In the genomic region with DNA sequence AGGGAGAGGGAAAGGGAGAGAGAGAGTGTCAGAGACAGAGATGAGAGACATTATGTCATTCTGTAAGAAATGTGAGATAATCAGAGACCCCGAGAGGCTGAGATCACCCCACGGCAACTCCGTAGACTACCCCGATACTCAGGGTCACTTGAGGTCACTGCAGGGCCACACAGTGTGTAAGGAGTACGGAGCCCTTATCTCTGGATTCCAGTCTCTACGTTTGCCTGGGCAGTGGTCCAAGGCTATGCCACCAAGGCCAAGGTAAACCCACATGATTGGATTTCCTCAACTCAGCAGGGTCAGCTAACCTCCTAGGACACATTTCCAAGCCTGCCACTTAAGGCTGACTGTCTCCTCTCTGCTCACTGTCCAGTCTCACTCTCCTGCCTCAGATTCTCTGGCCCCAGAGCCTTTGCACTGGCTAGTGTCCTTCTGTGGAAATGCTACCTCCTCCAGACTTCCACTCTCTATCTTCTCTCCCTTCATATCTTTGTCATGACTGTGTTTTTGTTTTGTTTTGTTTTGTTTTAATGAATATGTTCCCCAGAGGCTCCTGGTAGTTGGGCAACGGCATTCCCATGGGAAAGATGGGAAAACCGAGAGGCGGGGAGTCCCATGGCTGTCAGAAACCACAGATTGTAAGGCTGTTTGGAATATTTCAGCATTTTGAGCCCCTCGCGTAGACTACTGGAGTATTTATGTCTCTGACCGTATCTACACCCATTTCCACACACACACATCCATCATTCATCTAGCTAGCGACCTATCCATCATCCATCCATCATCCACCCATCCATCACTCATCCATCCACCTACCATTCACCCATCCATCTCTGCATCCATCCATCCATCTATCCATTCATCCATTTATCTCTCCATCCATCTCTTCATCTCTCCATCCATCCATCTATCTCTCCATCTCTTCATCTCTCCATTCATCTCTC, we compare ENCODE assay signal across 14 mouse cellular contexts. TPM values are rescaled to one million over a fixed set of nuclear protein-coding genes. Genes with fewer than 3 reads are reported as not detected.
DNase-seq lines count a peak whose midpoint lies in the region; ATAC-seq and TF ChIP-seq lines count a peak whose summit lies in the region.
"Had no signal": no experiment of that assay in that cellular context is flagged by ENCODE, and none has a peak within 500 bp of the region (broad histone marks: within the 10 kb centered on the region; RNA-seq: fewer than 3 reads in every experiment).

No protein-coding gene starts in this region.

- peak; percentile 79; the same call in 1 of the 2 replicates for TF ChIP-seq EP300 in heart, adult 2 months (IDR thresholded peaks at IDR 0.05; ENCODE audit: insufficient read depth, low read depth, low read length)

- H3K27ac ChIP-seq in heart, adult 2 months = peak overlapping the region; percentile 69
- 0 out of 2 replicates have a peak overlapping the region, but pooled peaks have one; percentile 12 for H3K27ac ChIP-seq in testis, adult 2 months (ENCODE audit: control insufficient read depth, insufficient read depth, low read depth, low read length)
- H3K27ac ChIP-seq in midbrain, postnatal 0 days (ENCODE audit: low read depth, low read length) = no peak overlapping the region
- no peak overlapping the region for H3K27ac ChIP-seq in hindbrain, embryonic 10.5 days
- H3K27ac ChIP-seq: neural tube, embryonic 12.5 days had no signal

- TF ChIP-seq POLR2A in heart, adult 2 months (IDR thresholded peaks at IDR 0.05; ENCODE audit: insufficient read depth, low read depth, low read length) = no peak
- TF ChIP-seq POLR2A in testis, adult 2 months (IDR thresholded peaks at IDR 0.05; ENCODE audit: control insufficient read depth, low read depth, low read length) = 0 out of 2 replicates have a peak, but pooled peaks have one; percentile 15

- no peaks in the 10 kb centered on the region for H3K9me3 ChIP-seq in megakaryocyte, embryonic 14.5 days
- no peaks in the 10 kb centered on the region for H3K9me3 ChIP-seq in midbrain, postnatal 0 days (ENCODE audit: low read length)
- H3K9me3 ChIP-seq in hindbrain, embryonic 10.5 days = no peaks in the 10 kb centered on the region
- H3K9me3 ChIP-seq: limb, embryonic 13.5 days; neural tube, embryonic 12.5 days had no signal

- H3K27me3 ChIP-seq in megakaryocyte, embryonic 14.5 days (replicated peaks) = no peaks in the 10 kb centered on the region
- H3K27me3 ChIP-seq in heart, adult 2 months (ENCODE audit: control insufficient read depth, insufficient read depth, low read length) = no peaks in the 10 kb centered on the region
- no peaks in the 10 kb centered on the region for H3K27me3 ChIP-seq in testis, adult 2 months (ENCODE audit: control insufficient read depth, insufficient read depth, low read length)
- H3K27me3 ChIP-seq in midbrain, postnatal 0 days (ENCODE audit: insufficient read depth, low read length) = no peaks in the 10 kb centered on the region
- no peaks in the 10 kb centered on the region for H3K27me3 ChIP-seq in hindbrain, embryonic 10.5 days (ENCODE audit: insufficient read depth, poor library complexity, severe bottlenecking)
- H3K27me3 ChIP-seq: neural tube, embryonic 12.5 days had no signal

- H3K4me1 ChIP-seq in megakaryocyte, embryonic 14.5 days = peaks cover 99% of the 10 kb centered on the region
- peaks cover 49% of the 10 kb centered on the region for H3K4me1 ChIP-seq in heart, adult 2 months (ENCODE audit: control insufficient read depth, insufficient read depth, low read length)
- peaks cover 8% of the 10 kb centered on the region for H3K4me1 ChIP-seq in testis, adult 2 months (ENCODE audit: control insufficient read depth, insufficient read depth, low read length)
- H3K4me1 ChIP-seq in midbrain, postnatal 0 days (ENCODE audit: insufficient read depth, low read length) = no peaks in the 10 kb centered on the region
- peaks cover 78% of the 10 kb centered on the region for H3K4me1 ChIP-seq in hindbrain, embryonic 10.5 days (replicated peaks)

- H3K4me3 ChIP-seq in megakaryocyte, embryonic 14.5 days (replicated peaks) = peak overlapping the region; percentile 13
- no peak overlapping the region for H3K4me3 ChIP-seq in heart, adult 2 months
- no peak overlapping the region for H3K4me3 ChIP-seq in testis, adult 2 months (ENCODE audit: control insufficient read depth, low read depth, low read length)
- no peak overlapping the region for H3K4me3 ChIP-seq in midbrain, postnatal 0 days (ENCODE audit: low read depth, low read length)
- no peak overlapping the region for H3K4me3 ChIP-seq in hindbrain, embryonic 10.5 days
- H3K4me3 ChIP-seq: limb, embryonic 13.5 days; neural tube, embryonic 12.5 days had no signal

- TF ChIP-seq CTCF in heart, adult 2 months (IDR thresholded peaks at IDR 0.05) = no peak
- TF ChIP-seq CTCF in testis, adult 2 months (IDR thresholded peaks at IDR 0.05; ENCODE audit: control insufficient read depth, insufficient read depth, insufficient replicate concordance, low read depth, low read length) = no peak
- TF ChIP-seq CTCF in midbrain, postnatal 0 days (IDR thresholded peaks at IDR 0.05) = no peak

- H3K9ac ChIP-seq in heart, adult 2 months (ENCODE audit: low read depth, low read length) = no peak overlapping the region
- no peak overlapping the region for H3K9ac ChIP-seq in midbrain, postnatal 0 days (replicated peaks; ENCODE audit: low read length, poor library complexity, severe bottlenecking)
- H3K9ac ChIP-seq: limb, embryonic 13.5 days; neural tube, embryonic 12.5 days had no signal

- peaks cover 3% of the 10 kb centered on the region for H3K79me2 ChIP-seq in heart, adult 2 months (replicated peaks; ENCODE audit: control insufficient read depth, insufficient read depth, low read length)

- no peak overlapping the region for H3K4me2 ChIP-seq in midbrain, postnatal 0 days (ENCODE audit: low read depth, low read length, poor library complexity, severe bottlenecking)
- H3K4me2 ChIP-seq: limb, embryonic 13.5 days; neural tube, embryonic 12.5 days had no signal

- no peak for ATAC-seq in megakaryocyte, adult 5-6 weeks (ENCODE audit: poor library complexity, severe bottlenecking)
- ATAC-seq in midbrain, postnatal 0 days (ENCODE audit: low FRiP score) = no peak

- WGBS in heart, adult 2 months = 38% methylated on average over 13 of the region's 13 CpGs
- WGBS in midbrain, postnatal 0 days = 81% methylated on average over 13 of the region's 13 CpGs
- 89% methylated on average over 13 of the region's 13 CpGs for WGBS in hindbrain, embryonic 10.5 days

- H3K36me3 ChIP-seq in megakaryocyte, embryonic 14.5 days (replicated peaks; ENCODE audit: low read length) = peaks cover 100% of the 10 kb centered on the region
- H3K36me3 ChIP-seq in heart, adult 2 months (ENCODE audit: control insufficient read depth, insufficient read depth, low read length) = no peaks in the 10 kb centered on the region; the same call in 1 of the 2 replicates
- H3K36me3 ChIP-seq in testis, adult 2 months (ENCODE audit: control insufficient read depth, insufficient read depth, low read length) = no peaks in the 10 kb centered on the region
- H3K36me3 ChIP-seq in midbrain, postnatal 0 days (ENCODE audit: insufficient read depth, low read length) = peaks cover 4% of the 10 kb centered on the region
- H3K36me3 ChIP-seq in hindbrain, embryonic 10.5 days = no peaks in the 10 kb centered on the region
- H3K36me3 ChIP-seq: limb, embryonic 13.5 days; neural tube, embryonic 12.5 days had no signal

- DNase-seq in heart, adult 2 months = peak; percentile 75 to 86
- DNase-seq in kidney, postnatal 25 days = peak; percentile 62 to 64
- DNase-seq in midbrain, postnatal 0 days (ENCODE audit: low spot score) = no peak
- DNase-seq in hindbrain, embryonic 10.5 days (ENCODE audit: low spot score) = no peak
- no peak for DNase-seq in retina, embryonic 14.5 days (ENCODE audit: low spot score)
- DNase-seq: cerebellum, adult 11 months; thymus, postnatal 36 days had no signal

- intact Hi-C loops in heart, adult 2 months (cut with DNase I) = no loop called here

RNA-seq across cellular contexts. Expression of a gene that starts 33.8 kb away (rescaled TPM):
- polyA plus RNA-seq in megakaryocyte, embryonic 14.5 days (2012; ENCODE audit: insufficient read depth, low replicate concordance) = 0.25 TPM in 1 of 2 replicates, not detected in the other
- 0.27 TPM in 1 of 2 replicates, not detected in the other for total RNA-seq in megakaryocyte, adult 5-6 weeks (2015)
- not detected in 2 replicates for total RNA-seq in megakaryocyte, adult 5-6 weeks (2017)
- under 1 TPM in 1 of 2 experiments, not detected in 1; 0.52 TPM for total RNA-seq in heart, adult 2 months (2021)
- polyA plus RNA-seq in heart, adult 2 months (2012; rRNA removed) = 0.10 TPM in 1 of 2 replicates, not detected in the other
- not detected in 2 replicates for polyA plus RNA-seq in testis, adult 2 months (2012; rRNA removed)
- not detected in 2 replicates for total RNA-seq in midbrain, postnatal 0 days (2014; rRNA removed)
- polyA plus RNA-seq in midbrain, postnatal 0 days (2015; fragmentation: Nextera tagmentation; extraction: Ambion mirVana) = not detected in 2 replicates
- not detected in 2 replicates for polyA plus RNA-seq in hindbrain, embryonic 10.5 days (2016; fragmentation: Nextera tagmentation; extraction: Ambion mirVana)
- total RNA-seq: ES-E14 had no signal
- polyA plus RNA-seq: gonadal fat pad, adult 2 months; limb, embryonic 13.5 days; neural tube, embryonic 12.5 days had no signal

RNA-seq across cellular contexts. Expression of a gene that starts 42.6 kb away (rescaled TPM):
- 54.9 and 189 TPM in 2 replicates for polyA plus RNA-seq in megakaryocyte, embryonic 14.5 days (2012; ENCODE audit: insufficient read depth, low replicate concordance)
- total RNA-seq in megakaryocyte, adult 5-6 weeks (2015) = 29.5 and 30.0 TPM in 2 replicates
- 25.1 and 26.5 TPM in 2 replicates for total RNA-seq in megakaryocyte, adult 5-6 weeks (2017)
- total RNA-seq in heart, adult 2 months (2021) = 10 to 100 TPM; 21.8 to 22.3 TPM
- polyA plus RNA-seq in heart, adult 2 months (2012; rRNA removed) = 10.2 and 10.9 TPM in 2 replicates
- polyA plus RNA-seq in testis, adult 2 months (2012; rRNA removed) = 0.53 and 0.59 TPM in 2 replicates
- total RNA-seq in midbrain, postnatal 0 days (2014; rRNA removed) = 11.1 and 11.8 TPM in 2 replicates
- polyA plus RNA-seq in midbrain, postnatal 0 days (2015; fragmentation: Nextera tagmentation; extraction: Ambion mirVana) = 13.3 and 15.9 TPM in 2 replicates
- polyA plus RNA-seq in hindbrain, embryonic 10.5 days (2016; fragmentation: Nextera tagmentation; extraction: Ambion mirVana) = 2.2 and 5.4 TPM in 2 replicates

RNA-seq across cellular contexts. Expression of a gene that starts 44.9 kb away (rescaled TPM):
- polyA plus RNA-seq in megakaryocyte, embryonic 14.5 days (2012; ENCODE audit: insufficient read depth, low replicate concordance) = 2.2 TPM in 1 of 2 replicates, not detected in the other
- 85.8 and 88.2 TPM in 2 replicates for total RNA-seq in megakaryocyte, adult 5-6 weeks (2015)
- total RNA-seq in megakaryocyte, adult 5-6 weeks (2017) = 33.0 and 37.6 TPM in 2 replicates
- total RNA-seq in heart, adult 2 months (2021) = 10 to 100 TPM; 58.6 to 65.4 TPM
- polyA plus RNA-seq in heart, adult 2 months (2012; rRNA removed) = 161 and 207 TPM in 2 replicates
- 100 and 102 TPM in 2 replicates for polyA plus RNA-seq in testis, adult 2 months (2012; rRNA removed)
- 14.1 and 23.2 TPM in 2 replicates for total RNA-seq in midbrain, postnatal 0 days (2014; rRNA removed)
- polyA plus RNA-seq in midbrain, postnatal 0 days (2015; fragmentation: Nextera tagmentation; extraction: Ambion mirVana) = 135 and 138 TPM in 2 replicates
- 53.3 and 68.5 TPM in 2 replicates for polyA plus RNA-seq in hindbrain, embryonic 10.5 days (2016; fragmentation: Nextera tagmentation; extraction: Ambion mirVana)

RNA-seq across cellular contexts. Expression of a gene that starts 45.1 kb away (rescaled TPM):
- 12.6 and 15.3 TPM in 2 replicates for polyA plus RNA-seq in megakaryocyte, embryonic 14.5 days (2012; ENCODE audit: insufficient read depth, low replicate concordance)
- 52.6 and 53.0 TPM in 2 replicates for total RNA-seq in megakaryocyte, adult 5-6 weeks (2015)
- 57.5 and 63.1 TPM in 2 replicates for total RNA-seq in megakaryocyte, adult 5-6 weeks (2017)
- 1 to 10 TPM; 3.1 to 3.2 TPM for total RNA-seq in heart, adult 2 months (2021)
- 4.9 and 5.0 TPM in 2 replicates for polyA plus RNA-seq in heart, adult 2 months (2012; rRNA removed)
- 5.9 TPM in 2 replicates for polyA plus RNA-seq in testis, adult 2 months (2012; rRNA removed)
- 12.1 and 14.6 TPM in 2 replicates for total RNA-seq in midbrain, postnatal 0 days (2014; rRNA removed)
- polyA plus RNA-seq in midbrain, postnatal 0 days (2015; fragmentation: Nextera tagmentation; extraction: Ambion mirVana) = 10.9 and 12.7 TPM in 2 replicates
- polyA plus RNA-seq in hindbrain, embryonic 10.5 days (2016; fragmentation: Nextera tagmentation; extraction: Ambion mirVana) = 7.1 and 7.2 TPM in 2 replicates

Comparison
In these comparisons a context has a peak if more than half of its experiments do, and no peak if none do; other contexts are left out.
1. DNase-seq: peak in heart, adult 2 months (2 of 2) and kidney, postnatal 25 days (2 of 2); none in midbrain, postnatal 0 days (single experiment), hindbrain, embryonic 10.5 days (single experiment) and retina, embryonic 14.5 days (single experiment).
2. H3K27ac ChIP-seq: peak in heart, adult 2 months (single experiment) and testis, adult 2 months (single experiment); none in midbrain, postnatal 0 days (single experiment) and hindbrain, embryonic 10.5 days (single experiment).
3. RNA of a gene that starts 44.9 kb away (polyA plus RNA-seq): 161 to 207 TPM in heart, adult 2 months, 135 to 138 TPM in midbrain, postnatal 0 days, 100 to 102 TPM in testis, adult 2 months and 53.3 to 68.5 TPM in hindbrain, embryonic 10.5 days; 2.2 TPM in megakaryocyte, embryonic 14.5 days; every median in the first group is over 10 times any median in the second.